Mouse (Mus musculus) heart, embryonic 16.5 days (tissue): ENCODE data around the gene Rhcg. TPM values are rescaled to one million over a fixed set of nuclear protein-coding genes. Genes with fewer than 3 reads are reported as not detected.

ENCODE experiments used
- ATAC-seq: fragments of 200-750 bp; cut with Nextera tagmentation; replicated peaks from 2 replicates; pipeline ENCODE4 v1.8.0; 2017; ENCODE audit warnings: moderate number of reproducible peaks; ENCODE audit not compliant: insufficient read depth, low FRiP score; ENCODE audit errors: extremely low read depth
- H3K27ac ChIP-seq: fragments of 300-500 bp; sonication (generic); 2 replicates; pipeline ENCODE4 v1.5.1; 2014; ENCODE audit warnings: mild to moderate bottlenecking, low read length, control low read depth, moderate library complexity
- H3K27me3 ChIP-seq: fragments of 300-500 bp; sonication (generic); 2 replicates; pipeline ENCODE4 v1.6.1; 2014; ENCODE audit warnings: low read length, mixed read lengths; ENCODE audit not compliant: control insufficient read depth, insufficient read depth
- H3K36me3 ChIP-seq: fragments of 300-500 bp; sonication (generic); 2 replicates; pipeline ENCODE4 v1.6.1; 2014; ENCODE audit not compliant: control insufficient read depth, insufficient read depth
- H3K4me1 ChIP-seq: fragments of 300-500 bp; sonication (generic); 2 replicates; pipeline ENCODE4 v1.6.1; 2014; ENCODE audit warnings: low read length, mixed read lengths; ENCODE audit not compliant: control insufficient read depth, insufficient read depth
- H3K4me2 ChIP-seq: fragments of 300-500 bp; sonication (generic); 2 replicates; pipeline ENCODE4 v1.6.1; 2014; ENCODE audit warnings: low read depth, mild to moderate bottlenecking, control low read depth, low read length
- H3K4me3 ChIP-seq: fragments of 300-500 bp; sonication (generic); 2 replicates; pipeline ENCODE4 v1.5.1; 2014; ENCODE audit warnings: mild to moderate bottlenecking, control low read depth, low read length
- H3K9ac ChIP-seq: fragments of 300-500 bp; sonication (generic); 2 replicates; pipeline ENCODE4 v1.6.1; 2014; ENCODE audit warnings: low read length, control low read depth
- H3K9me3 ChIP-seq: fragments of 300-500 bp; sonication (generic); replicated peaks from 2 replicates; pipeline ENCODE4 v1.6.1; 2016; ENCODE audit warnings: low read length; ENCODE audit not compliant: control insufficient read depth
- WGBS: fragments of 180-500 bp; shearing (Covaris S2); extraction: QIAGEN DNeasy Blood & Tissue Kit; methylation state at CpG from one replicate; pipeline ENCODE4 v1.1.7; 2014; 5-methylcytosine and 5-hydroxymethylcytosine counted together
- polyA plus RNA-seq: library from polyadenylated mRNA; unstranded; fragments of >200 nt; fragmentation: Nextera tagmentation; extraction: Ambion mirVana; gene quantifications from 2 replicates; pipeline ENCODE4 v1.2.1, GENCODE M21; 2015

Rhcg gene
- polyA plus RNA-seq, 1 experiment from 2014 or later = 0.20 TPM

DNA sequence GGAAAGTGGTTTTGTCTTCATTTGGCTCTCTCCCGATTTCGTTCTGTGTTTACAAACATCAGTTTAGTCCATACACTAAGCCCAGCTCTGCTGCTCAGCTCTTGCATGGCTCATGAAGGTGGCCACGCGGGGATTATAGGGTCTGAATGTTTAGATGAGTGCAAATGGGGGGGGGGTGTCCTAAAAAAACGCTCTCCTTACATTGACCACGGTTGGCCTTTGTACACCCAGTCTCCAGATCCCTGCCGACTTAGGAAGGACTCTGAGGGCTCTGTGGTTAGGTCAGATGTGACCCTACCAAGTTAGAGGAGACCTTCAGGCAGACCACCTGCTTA lies 72.4 kb downstream of the Rhcg start:
- no peaks in the 10 kb centered on the region for H3K36me3 ChIP-seq
- H3K4me2 ChIP-seq = no peak overlapping the region
- peaks cover 96% of the 10 kb centered on the region for H3K27me3 ChIP-seq
- no peaks in the 10 kb centered on the region; the same call in 1 of the 2 replicates for H3K4me1 ChIP-seq
- WGBS = 12% methylated on average over 7 of the region's 7 CpGs
- H3K9me3 ChIP-seq = no peaks in the 10 kb centered on the region
- no peak overlapping the region for H3K27ac ChIP-seq
- ATAC-seq = no peak
- H3K9ac ChIP-seq = no peak overlapping the region
- H3K4me3 ChIP-seq = no peak overlapping the region

GRCm38 (mm10) chr7:79544281-79545065 lies 73.0 kb downstream of the Rhcg start:
- H3K4me2 ChIP-seq = no peak overlapping the region
- no peaks in the 10 kb centered on the region for H3K9me3 ChIP-seq
- 2% methylated on average over 37 of the region's 37 CpGs for WGBS
- no peak for ATAC-seq
- no peak overlapping the region for H3K27ac ChIP-seq
- H3K9ac ChIP-seq = no peak overlapping the region
- no peak overlapping the region for H3K4me3 ChIP-seq
- H3K4me1 ChIP-seq = no peaks in the 10 kb centered on the region; the same call in 1 of the 2 replicates
- H3K36me3 ChIP-seq = no peaks in the 10 kb centered on the region
- peaks cover 95% of the 10 kb centered on the region for H3K27me3 ChIP-seq

Other genes starting within 250 kb of the Rhcg start
- gene Rlbp1, start 230.6 kb downstream of the Rhcg start, polyA plus RNA-seq = 0.12 and 0.29 TPM in 2 replicates
- gene Fanci, start 225.7 kb downstream of the Rhcg start, polyA plus RNA-seq = 8.2 and 8.8 TPM in 2 replicates
- 27.8 and 32.5 TPM in 2 replicates for gene Polg, start 151.3 kb downstream of the Rhcg start, polyA plus RNA-seq
- 4.1 and 4.6 TPM in 2 replicates for gene Ticrr, start 42.5 kb upstream of the Rhcg start, polyA plus RNA-seq
- gene Kif7, start 98.1 kb upstream of the Rhcg start, polyA plus RNA-seq = 1.5 and 1.8 TPM in 2 replicates
- not detected in 2 replicates for gene Plin1, start 115.2 kb upstream of the Rhcg start, polyA plus RNA-seq
- gene Pex11a, start 125.5 kb upstream of the Rhcg start, polyA plus RNA-seq = 6.9 TPM in 2 replicates
- 0.32 and 0.49 TPM in 2 replicates for gene Wdr93, start 125.5 kb upstream of the Rhcg start, polyA plus RNA-seq
- not detected in 2 replicates for gene Mesp1, start 176.1 kb upstream of the Rhcg start, polyA plus RNA-seq
- gene Mesp2, start 193.1 kb upstream of the Rhcg start, polyA plus RNA-seq = 0.18 and 0.31 TPM in 2 replicates
- gene Anpep, start 243.4 kb upstream of the Rhcg start, polyA plus RNA-seq = 9.1 and 19.1 TPM in 2 replicates